Mouse (Mus musculus) monocyte, adult 5-6 weeks (primary cell): Measurements from ENCODE around the gene Ttc8. TPM values are rescaled to one million over a fixed set of nuclear protein-coding genes. Genes with fewer than 3 reads are reported as not detected.

Experiments
- ATAC-seq: fragments of 153-309, 156-312 bp; replicated peaks from 2 replicates; pipeline ENCODE4 v1.8.0; 2017; ENCODE audit warnings: mild to moderate bottlenecking; ENCODE audit not compliant: low TSS enrichment, insufficient number of reproducible peaks, severe bottlenecking, poor library complexity, low FRiP score
- total RNA-seq: library from RNA; stranded (forward); fragments of 200-1000, 200-491, 200-594 nt; gene quantifications from 3 replicates; pipeline ENCODE4 v1.2.3, GENCODE M21; 2017

The Ttc8 gene
- total RNA-seq, 1 experiment from 2014 or later, result not detected

GRCm38 (mm10) chr12:98961415-98961814 lies 41.0 kb downstream of the Ttc8 start:
- no peak for ATAC-seq

DNA sequence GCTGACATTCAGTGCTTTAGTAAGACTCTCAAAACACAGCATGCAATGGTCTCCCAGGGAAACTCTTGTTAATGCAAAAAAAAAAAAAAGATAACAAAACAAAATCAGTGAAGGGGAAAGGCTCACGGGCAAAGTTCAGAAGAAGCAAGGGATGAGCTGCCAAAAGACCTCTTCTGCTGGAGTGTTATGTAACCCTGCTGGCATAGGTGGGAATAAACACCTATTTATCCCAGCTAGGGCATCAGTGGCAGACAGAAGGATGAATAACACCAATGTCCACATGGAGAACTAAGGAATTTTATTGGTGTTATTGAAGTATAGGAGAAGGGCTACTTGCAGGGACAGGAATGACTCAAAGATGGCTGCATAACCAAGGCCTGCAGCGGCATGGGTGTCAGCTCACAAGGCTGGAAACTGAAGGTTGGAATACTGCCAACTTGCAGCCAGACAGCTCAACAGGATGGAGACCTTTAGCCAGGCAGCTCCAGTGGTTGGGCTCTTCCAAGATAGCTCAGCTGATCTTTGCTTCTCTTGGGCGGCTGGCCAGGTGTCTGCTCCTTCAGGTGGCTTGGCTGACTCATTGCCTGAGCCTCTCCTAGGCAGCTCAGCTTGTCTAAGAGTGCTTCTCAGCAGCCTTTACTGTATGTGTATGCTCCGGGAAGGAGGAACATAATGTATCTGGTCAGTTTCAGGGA lies 45.2 kb downstream of the Ttc8 start:
- ATAC-seq, result no peak

GRCm38 (mm10) chr12:98972291-98972690 lies 51.9 kb downstream of the Ttc8 start:
- no peak for ATAC-seq

- no peak for ATAC-seq
Measured at GRCm38 (mm10) chr12:98973461-98973860, 53.1 kb downstream of the Ttc8 start.

- no peak for ATAC-seq
Measured at GRCm38 (mm10) chr12:98974157-98974804, 53.9 kb downstream of the Ttc8 start.

DNA sequence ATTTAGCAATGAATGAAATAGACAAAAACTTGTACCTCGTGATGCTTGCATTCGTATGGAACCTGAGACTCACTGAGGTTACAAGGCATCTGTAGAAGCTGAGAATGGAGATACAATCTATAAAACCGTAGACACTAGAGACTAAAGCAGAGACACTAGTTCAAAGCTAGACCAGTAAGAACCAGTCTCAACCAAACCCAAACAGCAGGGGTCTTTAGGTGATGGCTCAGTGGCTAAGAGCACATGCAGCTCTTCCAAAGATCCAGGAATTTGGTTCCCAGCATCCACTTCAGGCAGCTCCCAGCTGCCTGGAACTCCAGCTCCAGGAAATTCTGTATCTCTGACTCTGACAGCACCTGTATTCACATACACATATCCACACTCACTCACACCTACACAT lies 60.7 kb downstream of the Ttc8 start:
- no peak for ATAC-seq

- no peak for ATAC-seq
Measured at GRCm38 (mm10) chr12:98984785-98985184, 64.4 kb downstream of the Ttc8 start.

- no peak for ATAC-seq
Measured at GRCm38 (mm10) chr12:98991076-98991829, 70.9 kb downstream of the Ttc8 start.

GRCm38 (mm10) chr12:98991830-98992216 lies 71.4 kb downstream of the Ttc8 start:
- ATAC-seq, result no peak

DNA sequence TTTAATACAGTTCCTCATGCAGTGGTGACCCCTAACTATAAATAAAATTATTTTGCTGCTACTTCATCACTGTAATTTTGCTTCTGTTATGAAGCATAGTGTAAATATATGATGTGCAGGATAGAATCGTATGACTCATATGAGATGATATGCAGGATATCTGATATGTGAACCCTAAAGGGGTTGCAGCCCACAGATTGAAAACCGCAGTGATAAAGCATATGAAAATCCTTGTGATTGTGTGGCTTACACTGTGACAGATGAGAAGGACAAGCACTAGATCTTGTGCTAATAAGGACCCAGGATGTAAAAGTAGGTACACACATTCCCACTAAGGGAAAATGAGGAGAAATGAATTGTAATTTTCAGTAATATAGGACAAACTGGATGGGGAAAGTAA lies 73.4 kb downstream of the Ttc8 start:
- no peak for ATAC-seq

- no peak for ATAC-seq
Measured at GRCm38 (mm10) chr12:98994366-98994765, 74.0 kb downstream of the Ttc8 start.

DNA sequence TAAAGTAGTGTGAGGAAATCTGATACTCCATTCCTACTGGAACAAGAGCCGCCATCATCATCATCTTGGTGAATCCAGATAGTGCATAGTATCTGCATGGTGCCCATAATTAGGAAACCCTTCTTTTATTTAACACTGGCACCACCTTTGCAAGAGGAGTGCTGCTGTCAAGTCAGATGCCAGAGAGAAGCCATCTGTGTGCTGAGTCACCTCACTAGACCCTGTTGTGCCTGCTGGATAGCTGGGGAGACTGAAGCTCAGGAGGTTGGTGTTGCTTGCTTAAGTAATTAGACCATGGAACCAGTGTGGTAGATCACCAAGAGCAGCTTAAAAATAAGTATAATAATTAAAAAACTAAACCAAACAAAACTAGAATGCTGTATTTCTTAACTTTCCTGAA lies 75.5 kb downstream of the Ttc8 start:
- ATAC-seq, result no peak

GRCm38 (mm10) chr12:98996581-98996988 lies 76.2 kb downstream of the Ttc8 start:
- ATAC-seq, result no peak

GRCm38 (mm10) chr12:98997046-98997445 lies 76.7 kb downstream of the Ttc8 start:
- no peak for ATAC-seq

DNA sequence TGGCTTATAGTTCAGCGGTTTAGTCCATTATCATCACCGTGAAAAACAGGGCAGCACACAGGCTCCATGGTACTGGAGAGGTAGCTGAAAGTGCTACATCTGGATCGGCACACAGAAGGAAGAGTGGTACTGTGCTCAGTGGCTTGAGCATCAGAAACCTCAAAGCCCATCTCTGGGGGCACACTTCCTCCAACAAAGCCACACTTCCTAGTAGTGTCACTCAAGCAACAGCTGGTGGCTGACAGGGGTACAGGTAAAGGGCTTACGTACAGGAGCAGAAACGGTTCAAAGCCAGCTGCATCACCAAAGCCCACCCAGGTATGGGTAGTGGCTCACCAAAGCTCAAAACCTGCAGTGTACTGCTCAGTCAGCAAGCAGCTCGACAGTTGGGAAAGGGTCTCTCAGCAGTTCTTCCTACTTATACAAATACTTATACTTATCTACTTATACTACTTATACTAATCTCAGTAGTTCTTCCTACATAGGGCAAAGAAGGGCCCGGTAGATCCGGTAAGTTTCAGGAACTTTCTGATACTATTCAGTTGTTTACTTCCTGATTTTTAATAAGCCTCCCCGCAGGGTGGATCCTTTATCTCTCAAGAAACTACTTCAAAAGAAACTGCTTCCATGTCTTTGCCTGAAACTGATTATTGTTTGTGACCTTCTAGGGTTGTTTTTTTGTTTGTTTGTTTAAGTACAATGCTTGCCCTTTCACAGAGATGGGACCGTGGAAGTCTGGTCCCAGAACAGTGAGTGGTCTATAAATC lies 78.5 kb downstream of the Ttc8 start:
- no peak for ATAC-seq

GRCm38 (mm10) chr12:99000310-99000709 lies 79.9 kb downstream of the Ttc8 start:
- no peak for ATAC-seq

- no peak for ATAC-seq
Measured at GRCm38 (mm10) chr12:99003046-99003445, 82.7 kb downstream of the Ttc8 start.

GRCm38 (mm10) chr12:99004752-99005151 lies 84.4 kb downstream of the Ttc8 start:
- no peak for ATAC-seq

- no peak for ATAC-seq
Measured at GRCm38 (mm10) chr12:99008786-99009185, 88.4 kb downstream of the Ttc8 start.
